In genomic region chr7:128612521-128613181, GRCm38 (mm10) we compare ENCODE assay signal across 8 mouse cellular contexts. TPM values are rescaled to one million over a fixed set of nuclear protein-coding genes. Genes with fewer than 3 reads are reported as not detected.
DNase-seq lines count a peak whose midpoint lies in the region; ATAC-seq lines count a peak whose summit lies in the region.

No protein-coding gene starts in this region.

- H3K4me2 ChIP-seq in heart, embryonic 14.5 days (ENCODE audit: low read length): peak overlapping the region; percentile 90
- peak overlapping the region; percentile 83 for H3K4me2 ChIP-seq in embryonic facial prominence, embryonic 15.5 days (replicated peaks)
- peak overlapping the region; percentile 86 for H3K4me2 ChIP-seq in kidney, embryonic 14.5 days (replicated peaks; ENCODE audit: low read depth, low read length)
- peak overlapping the region; percentile 90 for H3K4me2 ChIP-seq in midbrain, embryonic 15.5 days

- no peak for ATAC-seq in heart, embryonic 14.5 days (ENCODE audit: insufficient number of reproducible peaks, insufficient read depth, low FRiP score, low read depth)
- no peak for ATAC-seq in embryonic facial prominence, embryonic 15.5 days (ENCODE audit: insufficient number of reproducible peaks, low FRiP score, low TSS enrichment, low read depth)
- no peak for ATAC-seq in kidney, embryonic 14.5 days (ENCODE audit: low FRiP score, low TSS enrichment)
- no peak for ATAC-seq in midbrain, embryonic 15.5 days (replicated peaks)
- ATAC-seq in CD4-positive, CD25-positive, alpha-beta regulatory T cell, adult 4 months: no peak

- H3K9ac ChIP-seq in heart, embryonic 14.5 days (ENCODE audit: low read length): peak overlapping the region; percentile 88
- H3K9ac ChIP-seq in embryonic facial prominence, embryonic 15.5 days: no peak overlapping the region
- H3K9ac ChIP-seq in kidney, embryonic 14.5 days (ENCODE audit: low read depth, low read length): no peak overlapping the region
- no peak overlapping the region for H3K9ac ChIP-seq in midbrain, embryonic 15.5 days

- no peaks in the 10 kb centered on the region for H3K27me3 ChIP-seq in heart, embryonic 14.5 days (ENCODE audit: control insufficient read depth, insufficient read depth, low read length)
- no peaks in the 10 kb centered on the region for H3K27me3 ChIP-seq in embryonic facial prominence, embryonic 15.5 days
- H3K27me3 ChIP-seq in kidney, embryonic 14.5 days (ENCODE audit: control insufficient read depth, insufficient read depth, low read length): no peaks in the 10 kb centered on the region
- no peaks in the 10 kb centered on the region for H3K27me3 ChIP-seq in midbrain, embryonic 15.5 days (replicated peaks)

- H3K36me3 ChIP-seq in heart, embryonic 14.5 days (ENCODE audit: control insufficient read depth, insufficient read depth, low read length): no peaks in the 10 kb centered on the region
- no peaks in the 10 kb centered on the region for H3K36me3 ChIP-seq in embryonic facial prominence, embryonic 15.5 days
- H3K36me3 ChIP-seq in kidney, embryonic 14.5 days (ENCODE audit: control insufficient read depth, insufficient read depth, low read length): no peaks in the 10 kb centered on the region
- H3K36me3 ChIP-seq in midbrain, embryonic 15.5 days (replicated peaks): no peaks in the 10 kb centered on the region

- H3K4me1 ChIP-seq in heart, embryonic 14.5 days (ENCODE audit: control insufficient read depth in 2 of 2, insufficient read depth in 2 of 2, low read length in 2 of 2): peaks cover 2 to 16% of the 10 kb centered on the region in 2 experiments; a peak in 3 of 4 replicates
- H3K4me1 ChIP-seq in embryonic facial prominence, embryonic 15.5 days: peaks cover 16% of the 10 kb centered on the region
- H3K4me1 ChIP-seq in kidney, embryonic 14.5 days (ENCODE audit: control insufficient read depth, insufficient read depth, low read length): peaks cover 7% of the 10 kb centered on the region; the same call in 1 of the 2 replicates
- H3K4me1 ChIP-seq in midbrain, embryonic 15.5 days: peaks cover 13% of the 10 kb centered on the region

- H3K4me3 ChIP-seq in heart, embryonic 14.5 days (ENCODE audit: control insufficient read depth in 1 of 2, insufficient read depth in 1 of 2, low read depth in 1 of 2, low read length in 2 of 2): peak overlapping the region in 1 of 2 experiments; percentile 86; a peak in 2 of 4 replicates
- peak overlapping the region; percentile 93 for H3K4me3 ChIP-seq in embryonic facial prominence, embryonic 15.5 days (replicated peaks)
- peak overlapping the region; percentile 67 for H3K4me3 ChIP-seq in kidney, embryonic 14.5 days (ENCODE audit: low read length)
- H3K4me3 ChIP-seq in midbrain, embryonic 15.5 days: peak overlapping the region; percentile 71; the same call in 1 of the 2 replicates

- H3K9me3 ChIP-seq in heart, embryonic 14.5 days (ENCODE audit: control insufficient read depth, low read length): 0 out of 2 replicates have a peak, but pooled peaks cover 2% of the 10 kb centered on the region
- no peaks in the 10 kb centered on the region for H3K9me3 ChIP-seq in embryonic facial prominence, embryonic 15.5 days (replicated peaks)
- H3K9me3 ChIP-seq in kidney, embryonic 14.5 days (ENCODE audit: control insufficient read depth, low read length): peaks cover 5% of the 10 kb centered on the region; the same call in 1 of the 2 replicates
- no peaks in the 10 kb centered on the region for H3K9me3 ChIP-seq in midbrain, embryonic 15.5 days

- 75% methylated on average over 12 of the region's 12 CpGs for WGBS in heart, embryonic 14.5 days
- 76% methylated on average over 12 of the region's 12 CpGs for WGBS in embryonic facial prominence, embryonic 15.5 days
- WGBS in kidney, embryonic 14.5 days: 54% methylated on average over 12 of the region's 12 CpGs
- WGBS in midbrain, embryonic 15.5 days: 78% methylated on average over 12 of the region's 12 CpGs

- no peak for DNase-seq in heart, adult 11 months
- no peak for DNase-seq in thymus, postnatal 10 days (ENCODE audit: low spot score in 2 of 2)
- DNase-seq in cerebellum, postnatal 36 days: no peak

- H3K27ac ChIP-seq in heart, embryonic 14.5 days (replicated peaks in 1 of 2; ENCODE audit: control insufficient read depth in 1 of 2, insufficient read depth in 1 of 2, low read depth in 2 of 2, low read length in 2 of 2): no peak overlapping the region
- no peak overlapping the region for H3K27ac ChIP-seq in embryonic facial prominence, embryonic 15.5 days (replicated peaks)
- H3K27ac ChIP-seq in kidney, embryonic 14.5 days (ENCODE audit: low read depth, low read length): no peak overlapping the region
- H3K27ac ChIP-seq in midbrain, embryonic 15.5 days: no peak overlapping the region

RNA-seq across cellular contexts. Expression of gene Inpp5f, which starts 1.5 kb away (rescaled TPM):
- 15.6 and 17.3 TPM in 2 replicates for polyA plus RNA-seq in heart, embryonic 14.5 days (2014; fragmentation: Nextera tagmentation; extraction: Ambion mirVana)
- 15.6 and 18.8 TPM in 2 replicates for polyA plus RNA-seq in embryonic facial prominence, embryonic 15.5 days (2015; fragmentation: Nextera tagmentation; extraction: Ambion mirVana)
- polyA plus RNA-seq in kidney, embryonic 14.5 days (2014; fragmentation: Nextera tagmentation; extraction: Ambion mirVana): 21.6 and 36.5 TPM in 2 replicates
- polyA plus RNA-seq in midbrain, embryonic 15.5 days (2015; fragmentation: Nextera tagmentation; extraction: Ambion mirVana): 414 and 450 TPM in 2 replicates
- polyA plus RNA-seq in CD4-positive, CD25-positive, alpha-beta regulatory T cell, adult 4 months (2017; shearing (Covaris generic)): 10 to 100 TPM; 77.6 to 98.5 TPM
